Comparison of ENCODE assay signal across 7 mouse cellular contexts in genomic region chr1:73363549-73364299, GRCm38 (mm10).
A peak's percentile ranks its signal among the peaks of the same experiment; 100 is the strongest.
DNase-seq lines count a peak whose midpoint lies in the region; ATAC-seq lines count a peak whose summit lies in the region.

No protein-coding gene starts in this region.

- H3K9me3 ChIP-seq in heart, embryonic 10.5 days = no peaks in the 10 kb centered on the region
- H3K9me3 ChIP-seq in stomach, embryonic 15.5 days = no peaks in the 10 kb centered on the region

- H3K4me2 ChIP-seq in stomach, embryonic 15.5 days = 0 out of 2 replicates have a peak overlapping the region, but pooled peaks have one; percentile 17

- H3K4me1 ChIP-seq in heart, embryonic 10.5 days = peaks cover 78% of the 10 kb centered on the region
- peaks cover 36% of the 10 kb centered on the region for H3K4me1 ChIP-seq in stomach, embryonic 15.5 days

- H3K27me3 ChIP-seq in heart, embryonic 10.5 days (ENCODE audit: insufficient read depth, poor library complexity, severe bottlenecking) = no peaks in the 10 kb centered on the region
- no peaks in the 10 kb centered on the region for H3K27me3 ChIP-seq in stomach, embryonic 15.5 days (replicated peaks)

- H3K36me3 ChIP-seq in heart, embryonic 10.5 days = no peaks in the 10 kb centered on the region
- no peaks in the 10 kb centered on the region for H3K36me3 ChIP-seq in stomach, embryonic 15.5 days

- H3K4me3 ChIP-seq in heart, embryonic 10.5 days = peak overlapping the region; percentile 35
- H3K4me3 ChIP-seq in stomach, embryonic 15.5 days (replicated peaks) = no peak overlapping the region

- ATAC-seq in stomach, embryonic 15.5 days (ENCODE audit: insufficient read depth, low FRiP score, low read depth) = peak; percentile 83

- WGBS in heart, embryonic 10.5 days = 4% methylated on average over 7 of the region's 7 CpGs
- 7% methylated on average over 7 of the region's 7 CpGs for WGBS in stomach, embryonic 15.5 days

- DNase-seq in adrenal gland, postnatal 10 days = peak; percentile 50
- peak; percentile 89 for DNase-seq in embryo, embryonic 11 days
- DNase-seq in heart, embryonic 10.5 days (ENCODE audit: low spot score) = peak; percentile 87
- peak; percentile 11 to 21 for DNase-seq in kidney, adult 8-10 months
- DNase-seq in mesoderm, embryonic 11.5 days (ENCODE audit: low read depth, low spot score) = peak; percentile 93
- no peak for DNase-seq in cerebellum, adult 11 months

- peak overlapping the region; percentile 90 for H3K27ac ChIP-seq in heart, embryonic 10.5 days
- H3K27ac ChIP-seq in stomach, embryonic 15.5 days = peak overlapping the region; percentile 91

- no peak overlapping the region for H3K9ac ChIP-seq in stomach, embryonic 15.5 days
